Mouse (Mus musculus) kidney, postnatal 0 days (tissue): ENCODE measurements around the gene Lrsam1. TPM values are rescaled to one million over a fixed set of nuclear protein-coding genes. Genes with fewer than 3 reads are reported as not detected.
"Not testable (repeated sequence)": the region's sequence is repeated elsewhere in the genome, so short reads cannot be mapped to it uniquely, and the experiment has no call there.

Experiments used
- ATAC-seq: fragments of 200-750 bp; cut with Nextera tagmentation; replicated peaks from 2 replicates; pipeline ENCODE4 v1.8.0; 2017; ENCODE audit warnings: low read depth, moderate number of reproducible peaks, moderate TSS enrichment, moderate library complexity; ENCODE audit not compliant: low FRiP score
- DNase-seq: peaks from one replicate; pipeline ENCODE4 v3.0.0-alpha.2; 2016; ENCODE audit warnings: low spot score
- H3K27ac ChIP-seq: fragments of 300-500 bp; sonication (generic); 2 replicates; pipeline ENCODE4 v1.5.1; 2014; ENCODE audit warnings: mild to moderate bottlenecking
- H3K27me3 ChIP-seq: fragments of 300-500 bp; sonication (generic); 2 replicates; pipeline ENCODE4 v1.6.1; 2014; ENCODE audit warnings: low read length, mixed read lengths; ENCODE audit not compliant: insufficient read depth
- H3K36me3 ChIP-seq: fragments of 300-500 bp; sonication (generic); 2 replicates; pipeline ENCODE4 v1.6.1; 2014; ENCODE audit warnings: low read length, mixed read lengths; ENCODE audit not compliant: insufficient read depth
- H3K4me1 ChIP-seq: fragments of 300-500 bp; sonication (generic); replicated peaks from 2 replicates; pipeline ENCODE4 v1.6.1; 2014; ENCODE audit warnings: antibody characterized with exemption, low read length, mixed read lengths; ENCODE audit not compliant: insufficient read depth
- H3K4me2 ChIP-seq: fragments of 300-500 bp; sonication (generic); 2 replicates; pipeline ENCODE4 v1.6.1; 2014; ENCODE audit warnings: mild to moderate bottlenecking, low read length, moderate library complexity, mixed read lengths
- H3K4me3 ChIP-seq: fragments of 300-500 bp; sonication (generic); replicated peaks from 2 replicates; pipeline ENCODE4 v1.5.1; 2014; ENCODE audit warnings: low read depth, low read length
- H3K9ac ChIP-seq: fragments of 300-500 bp; sonication (generic); 2 replicates; pipeline ENCODE4 v1.6.1; 2014; ENCODE audit warnings: low read depth, low read length
- H3K9me3 ChIP-seq: fragments of 300-500 bp; sonication (generic); replicated peaks from 2 replicates; pipeline ENCODE4 v1.6.1; 2016; ENCODE audit warnings: low read length, inconsistent platforms, mixed read lengths
- CTCF ChIP-seq: IDR thresholded peaks from 2 replicates; pipeline ENCODE4 v1.5.1; 2016; ENCODE audit warnings: antibody characterized with exemption, low read depth, mild to moderate bottlenecking, moderate library complexity
- WGBS: fragments of 180-500 bp; shearing (Covaris S2); extraction: QIAGEN DNeasy Blood & Tissue Kit; methylation state at CpG from one replicate; pipeline ENCODE4 v1.1.7; 2014; 5-methylcytosine and 5-hydroxymethylcytosine counted together
- polyA plus RNA-seq: library from polyadenylated mRNA; unstranded; fragments of >200 nt; fragmentation: Nextera tagmentation; extraction: Ambion mirVana; gene quantifications from 2 replicates; pipeline ENCODE4 v1.2.1, GENCODE M21; 2015

Lrsam1 gene
- 8.6 and 9.0 TPM in 2 replicates for polyA plus RNA-seq

DNA sequence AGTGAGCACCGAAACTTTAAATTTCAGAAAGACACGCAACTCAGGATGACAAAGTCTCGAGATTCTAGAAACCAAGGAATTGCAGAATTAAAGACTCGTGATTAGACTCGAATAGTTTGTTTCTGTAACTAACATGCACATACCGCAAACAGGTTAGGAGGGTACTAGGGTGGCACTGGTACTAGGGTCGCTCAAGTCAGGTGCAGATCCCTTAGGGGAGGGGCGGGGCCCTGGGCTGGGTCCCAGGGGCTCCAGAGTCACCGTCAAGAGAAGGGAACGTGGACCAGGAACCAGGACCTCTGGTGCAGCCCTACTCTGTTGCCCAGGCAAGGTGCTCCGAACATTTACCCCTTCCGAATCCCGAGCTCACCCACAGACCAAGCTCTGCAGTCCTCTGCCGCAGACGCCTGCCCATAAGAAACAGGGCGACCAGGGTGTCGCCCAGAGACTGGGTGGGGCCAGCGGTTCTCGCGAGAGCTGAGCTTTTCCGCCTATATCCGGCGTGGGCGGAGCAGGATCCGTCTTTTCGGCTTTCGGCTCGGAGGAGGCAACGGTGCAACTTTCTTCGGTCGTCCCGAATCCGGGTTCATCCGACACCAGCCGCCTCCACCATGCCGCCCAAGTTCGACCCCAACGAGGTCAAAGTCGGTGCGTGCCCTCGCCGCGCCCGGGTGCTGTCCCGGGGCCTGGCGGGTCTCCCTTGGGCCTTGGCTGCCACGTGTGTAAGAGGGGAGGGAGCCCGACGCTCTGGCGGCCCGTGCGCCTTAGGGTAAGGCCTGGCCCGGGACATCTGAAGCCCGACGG lies at the start of gene Lrsam1, which contains the start of gene Rpl12:
Gene Lrsam1 (minus strand): TSS at position 423 of the 804 bp plus-strand sequence.
Gene Rpl12 (plus strand): TSS at position 368 of the 804 bp plus-strand sequence.
- Histone ChIP-seq H3K9ac (peak within 1 kb of the TSS; percentile 92), H3K4me2 (peak within 1 kb of the TSS; percentile 72), H3K9me3 (no peaks in the 10 kb centered on the region), H3K36me3 (peaks cover 20% of the 10 kb centered on the region; the same call in 1 of the 2 replicates), H3K27me3 (no peaks in the 10 kb centered on the region), H3K27ac (peak within 1 kb of the TSS; percentile 90), H3K4me1 (peaks cover 8% of the 10 kb centered on the region), H3K4me3 (peak within 1 kb of the TSS; percentile 70)
- TF ChIP-seq CTCF: no peak
- peak; percentile 96 for DNase-seq
- WGBS: 2% methylated on average over 55 of the region's 55 CpGs
- peak; percentile 90 for ATAC-seq

DNA sequence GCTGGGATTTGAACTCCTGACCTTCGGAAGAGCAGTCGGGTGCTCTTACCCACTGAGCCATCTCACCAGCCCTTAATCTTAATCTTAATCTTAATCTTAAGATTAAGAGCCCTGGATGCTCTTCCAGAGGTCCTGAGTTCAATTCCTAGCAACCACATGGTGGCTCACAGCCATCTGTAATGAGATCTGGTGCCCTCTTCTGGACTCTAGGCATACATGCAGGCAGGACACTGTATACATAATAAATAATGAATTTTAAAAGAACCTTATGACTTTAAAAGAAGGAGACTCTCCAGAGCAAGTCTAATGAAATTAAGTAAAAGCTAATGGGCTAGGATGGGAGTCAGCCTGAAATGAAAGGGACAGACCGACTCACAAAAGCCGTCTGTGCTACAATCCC lies 47.6 kb upstream of the Lrsam1 start:
- peak; percentile 56 for TF ChIP-seq CTCF
- H3K27ac ChIP-seq, H3K4me1 ChIP-seq, H3K36me3 ChIP-seq, H3K9ac ChIP-seq, H3K4me2 ChIP-seq, ATAC-seq, H3K4me3 ChIP-seq, H3K27me3 ChIP-seq, H3K9me3 ChIP-seq, DNase-seq: not testable (repeated sequence)
- 86% methylated on average over 4 of the region's 4 CpGs for WGBS

GRCm38 (mm10) chr2:33005041-33005440 lies 43.6 kb upstream of the Lrsam1 start:
- Histone ChIP-seq H3K9me3 (no peaks in the 10 kb centered on the region), H3K27ac (no peak overlapping the region), H3K27me3 (no peaks in the 10 kb centered on the region), H3K4me2 (no peak overlapping the region), H3K4me3 (no peak overlapping the region), H3K4me1 (no peaks in the 10 kb centered on the region), H3K9ac (no peak overlapping the region), H3K36me3 (no peaks in the 10 kb centered on the region)
- TF ChIP-seq CTCF: no peak
- whole genome bisulfite sequencing: 76% methylated on average over 5 of the region's 5 CpGs
- no peak for DNase-seq
- no peak for ATAC-seq

- Histone ChIP-seq H3K9ac (no peak overlapping the region), H3K27ac (no peak overlapping the region), H3K4me1 (no peaks in the 10 kb centered on the region), H3K9me3 (no peaks in the 10 kb centered on the region), H3K4me2 (no peak overlapping the region), H3K27me3 (no peaks in the 10 kb centered on the region), H3K4me3 (no peak overlapping the region), H3K36me3 (no peaks in the 10 kb centered on the region)
- ATAC-seq: no peak
- no peak for TF ChIP-seq CTCF
- DNase-seq: no peak
- WGBS: 88% methylated on average over 7 of the region's 7 CpGs
These were observed 40.7 kb upstream of the Lrsam1 start for GRCm38 (mm10) chr2:33002144-33002543.

- no peaks in the 10 kb centered on the region for H3K27me3 ChIP-seq
- no peaks in the 10 kb centered on the region for H3K9me3 ChIP-seq
- no peaks in the 10 kb centered on the region for H3K4me1 ChIP-seq
- H3K4me3 ChIP-seq: no peak overlapping the region
- no peak overlapping the region for H3K4me2 ChIP-seq
- H3K36me3 ChIP-seq: no peaks in the 10 kb centered on the region
- ATAC-seq: no peak
- H3K9ac ChIP-seq: no peak overlapping the region
- no peak for TF ChIP-seq CTCF
- H3K27ac ChIP-seq: no peak overlapping the region
- DNase-seq: no peak
- 81% methylated on average over 2 of the region's 2 CpGs for WGBS
These were observed 38.3 kb upstream of the Lrsam1 start for GRCm38 (mm10) chr2:32999752-33000151.

DNA sequence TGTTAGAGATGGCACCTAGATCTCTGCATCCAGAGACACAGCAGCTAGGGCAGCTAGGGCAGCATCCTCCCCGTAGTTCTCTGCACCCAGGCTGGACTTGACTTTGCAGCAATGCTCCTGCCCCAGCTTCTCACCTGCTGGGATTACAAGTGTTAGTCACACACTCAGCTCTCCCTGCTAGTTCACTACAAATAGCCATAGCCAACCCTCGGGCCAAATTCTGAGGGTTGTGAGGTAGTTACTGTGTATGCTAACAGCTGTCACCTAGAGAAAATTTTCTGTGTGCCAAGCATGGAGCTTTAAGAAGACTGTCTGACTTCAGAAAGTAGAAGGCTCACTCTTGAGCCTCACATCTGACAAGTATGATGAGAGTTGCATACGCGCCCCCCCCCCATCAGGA lies 36.4 kb upstream of the Lrsam1 start:
- no peaks in the 10 kb centered on the region for H3K36me3 ChIP-seq
- no peak overlapping the region for H3K9ac ChIP-seq
- no peaks in the 10 kb centered on the region for H3K9me3 ChIP-seq
- H3K4me2 ChIP-seq: no peak overlapping the region
- H3K27me3 ChIP-seq: no peaks in the 10 kb centered on the region
- WGBS: 88% methylated on average over 4 of the region's 4 CpGs
- no peak for DNase-seq
- no peak overlapping the region for H3K4me3 ChIP-seq
- H3K4me1 ChIP-seq: no peaks in the 10 kb centered on the region
- ATAC-seq: no peak
- H3K27ac ChIP-seq: no peak overlapping the region
- TF ChIP-seq CTCF: no peak
